Mouse (Mus musculus) left cerebral cortex, adult 11 months (tissue): ENCODE results near the gene Zcchc14.
"Not testable (repeated sequence)": the region's sequence is repeated elsewhere in the genome, so short reads cannot be mapped to it uniquely, and the experiment has no call there.

Source experiments
- DNase-seq: peaks from one replicate; pipeline ENCODE4 v3.0.0; 2022; ENCODE audit warnings: low spot score

The Zcchc14 gene

DNA sequence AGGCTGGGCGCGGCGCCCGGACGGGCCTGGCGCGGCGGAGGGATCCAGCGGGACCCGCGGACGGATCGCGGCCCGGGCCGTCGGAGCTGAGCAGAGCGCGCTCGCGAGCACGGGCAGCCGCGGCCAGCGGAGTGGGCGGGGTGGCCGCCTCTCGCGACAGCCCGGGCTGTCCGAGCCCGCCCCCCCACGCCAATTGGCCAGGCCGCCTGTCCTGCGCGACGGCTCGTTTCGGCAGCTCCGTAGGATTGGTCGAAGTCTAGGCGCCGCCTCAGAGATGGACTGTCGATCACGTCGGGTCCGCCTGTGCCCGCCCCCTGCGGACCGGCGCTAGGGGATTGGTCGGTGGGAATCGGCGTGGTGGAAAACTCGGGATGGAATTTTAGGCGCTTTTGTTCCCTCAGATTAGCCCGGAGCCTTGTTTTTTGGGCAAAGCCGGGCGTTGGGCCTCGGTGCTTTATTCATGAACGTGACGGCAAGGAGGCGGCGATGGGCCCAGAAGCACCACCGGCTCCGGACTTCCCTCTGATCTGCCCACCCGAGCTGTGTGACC, at the start of gene Zcchc14:
Gene Zcchc14 (minus strand): TSS at position 128 of the 550 bp plus-strand sequence.
- DNase-seq, result peak; percentile 97

DNA sequence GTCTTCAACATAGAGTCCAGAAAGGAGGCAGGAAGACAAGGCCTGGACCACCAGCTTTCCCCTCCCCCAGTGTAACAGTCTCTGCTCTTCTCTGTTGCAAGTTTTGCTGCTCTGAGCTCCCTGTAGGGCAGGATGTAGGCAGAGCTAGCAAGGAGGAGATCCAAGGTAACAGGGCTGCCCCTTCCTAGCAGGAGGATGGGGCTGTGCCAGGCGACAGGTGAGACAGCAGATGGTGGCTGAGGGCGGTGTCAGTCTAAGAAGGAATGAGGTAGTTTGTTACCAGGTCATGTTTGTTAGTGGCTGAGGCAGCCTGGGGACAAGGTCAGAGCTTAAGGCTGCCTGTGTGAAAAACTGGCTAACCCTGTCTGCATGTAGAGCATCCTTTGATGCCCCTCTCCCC, 47.2 kb upstream of the Zcchc14 start:
- DNase-seq, result no peak

DNA sequence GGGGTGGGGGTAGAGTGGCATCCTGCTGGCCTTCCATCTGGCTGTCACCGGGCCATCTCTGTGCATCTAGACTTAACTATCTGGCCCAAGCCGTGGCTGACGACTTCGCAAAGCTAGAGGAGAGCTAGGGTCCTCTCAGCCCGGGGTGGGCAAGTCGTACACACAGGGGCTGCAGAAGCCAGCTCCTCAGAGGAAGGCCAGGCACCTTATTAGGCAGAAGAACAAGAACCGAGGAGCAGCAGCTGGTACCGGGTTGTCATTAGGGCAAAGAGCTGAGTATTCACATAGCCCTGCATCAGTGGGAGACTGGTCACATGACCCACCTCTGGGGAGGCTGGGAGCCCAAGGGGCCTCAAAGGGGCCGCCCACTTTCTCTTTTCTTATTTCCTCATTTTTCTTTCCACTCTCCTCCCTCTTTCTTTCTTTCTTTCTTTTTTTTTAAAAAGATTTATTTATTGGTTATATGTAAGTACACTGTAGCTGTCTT, 46.0 kb upstream of the Zcchc14 start:
- DNase-seq, result no peak

DNA sequence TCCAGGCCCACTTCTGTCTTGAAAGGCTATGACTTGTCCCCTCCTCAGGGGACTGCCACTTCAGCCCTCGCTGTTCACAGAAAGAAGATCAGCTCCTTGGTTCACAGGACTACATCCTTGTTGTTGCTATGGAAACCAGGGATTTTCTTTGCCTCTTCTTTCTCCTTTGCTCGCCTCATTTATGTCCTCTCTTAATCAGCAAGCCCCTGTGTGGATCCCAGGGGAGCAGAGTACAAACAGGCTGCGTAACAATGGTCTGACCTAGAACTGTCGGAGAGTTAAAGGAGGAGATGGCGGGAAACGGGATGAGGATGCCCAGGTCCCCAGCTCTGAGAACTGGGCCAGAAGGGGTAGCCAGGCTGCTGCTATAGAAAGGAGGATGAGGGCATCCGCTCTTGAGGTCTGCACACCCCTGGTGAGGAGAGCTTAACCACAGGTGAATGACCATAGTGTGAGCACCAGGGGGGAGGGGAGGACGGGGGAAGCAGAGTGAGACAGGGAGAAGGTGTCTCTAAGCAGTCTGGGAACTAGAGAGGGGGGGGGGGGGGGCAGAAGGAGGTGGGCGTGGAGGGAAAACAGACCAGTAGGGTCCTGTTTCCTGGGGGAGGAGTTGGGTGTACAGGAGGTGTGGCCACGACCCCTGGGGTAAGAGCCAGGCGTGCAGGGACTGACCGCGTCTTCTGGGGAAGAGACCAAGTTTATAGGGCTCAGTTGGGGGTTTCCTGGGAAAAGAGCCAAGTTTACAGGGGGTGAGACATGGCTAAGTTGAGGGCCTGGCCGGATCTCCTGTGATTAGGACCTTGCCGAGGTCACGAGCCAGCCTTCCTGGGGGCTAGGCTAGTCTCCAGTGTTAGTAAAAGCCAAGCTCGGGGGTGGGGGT, 45.3 kb upstream of the Zcchc14 start:
- no peak for DNase-seq

DNA sequence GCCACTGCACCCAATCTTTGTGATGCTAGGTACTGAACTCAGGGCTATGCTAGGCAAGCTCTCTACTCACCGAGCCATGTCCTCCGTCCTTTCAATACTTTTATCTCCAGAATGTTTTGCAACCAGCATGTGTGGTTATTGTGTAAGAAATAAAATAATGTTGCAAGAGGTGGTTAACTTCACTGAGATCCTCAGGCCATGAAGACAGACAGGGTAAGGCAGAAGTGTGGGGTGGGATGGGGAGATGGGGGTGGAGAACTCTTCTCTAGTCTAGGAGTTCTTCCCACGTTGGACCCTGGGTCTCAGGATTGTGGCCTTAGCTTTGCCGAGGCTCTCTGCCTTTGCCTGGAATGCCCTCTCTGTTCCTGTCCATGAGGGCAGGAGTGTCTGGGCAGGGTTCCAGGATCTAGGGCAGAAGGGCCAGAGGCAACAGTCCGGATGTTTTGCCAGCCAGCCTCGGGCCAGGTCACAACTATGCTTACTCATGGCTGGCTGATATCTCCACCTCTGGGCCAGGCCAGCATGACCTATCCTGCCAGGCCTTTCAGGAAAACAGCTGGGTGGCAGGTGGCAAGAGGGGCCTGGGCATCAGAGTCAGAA, 43.0 kb upstream of the Zcchc14 start:
- DNase-seq, result no peak

DNA sequence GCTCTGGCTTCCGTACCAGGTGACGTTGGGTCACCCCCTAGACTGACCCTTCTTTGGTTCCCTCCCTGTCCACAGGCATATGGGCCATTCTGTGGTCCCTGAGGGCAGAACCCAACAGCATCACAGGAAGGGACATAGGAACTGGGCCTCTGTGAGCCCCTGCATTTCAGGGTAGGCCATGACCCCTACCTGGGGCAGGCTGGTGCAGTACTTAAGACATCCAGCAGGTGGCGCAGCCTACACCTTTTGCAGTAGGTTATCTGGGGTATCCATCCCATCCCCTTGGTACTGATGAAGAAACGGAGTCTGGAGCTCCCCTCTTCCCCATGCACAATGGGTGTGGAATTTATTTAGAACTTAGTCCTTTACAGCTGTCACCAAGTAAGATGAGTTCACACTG, 41.8 kb upstream of the Zcchc14 start:
- DNase-seq, result no peak

DNA sequence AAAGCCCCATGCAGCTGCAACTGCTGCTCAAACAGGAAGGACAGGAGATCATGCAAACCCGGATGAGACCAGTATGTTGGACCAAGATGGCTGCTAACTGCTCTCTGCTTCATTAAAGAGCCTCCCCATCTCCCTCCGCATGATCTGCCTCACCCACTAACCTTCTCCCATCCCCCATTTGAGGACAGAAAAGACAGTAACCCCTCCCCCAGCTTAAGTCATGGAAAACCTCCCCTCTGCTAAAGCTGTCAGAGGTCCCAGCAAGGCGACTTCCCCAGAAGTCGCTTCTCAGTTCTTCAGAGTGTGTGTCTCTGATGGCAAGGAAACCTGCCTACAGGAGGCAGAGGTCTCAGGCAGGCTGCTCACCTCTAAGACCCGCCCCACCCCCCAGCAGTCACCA, 35.8 kb upstream of the Zcchc14 start:
- no peak for DNase-seq

DNA sequence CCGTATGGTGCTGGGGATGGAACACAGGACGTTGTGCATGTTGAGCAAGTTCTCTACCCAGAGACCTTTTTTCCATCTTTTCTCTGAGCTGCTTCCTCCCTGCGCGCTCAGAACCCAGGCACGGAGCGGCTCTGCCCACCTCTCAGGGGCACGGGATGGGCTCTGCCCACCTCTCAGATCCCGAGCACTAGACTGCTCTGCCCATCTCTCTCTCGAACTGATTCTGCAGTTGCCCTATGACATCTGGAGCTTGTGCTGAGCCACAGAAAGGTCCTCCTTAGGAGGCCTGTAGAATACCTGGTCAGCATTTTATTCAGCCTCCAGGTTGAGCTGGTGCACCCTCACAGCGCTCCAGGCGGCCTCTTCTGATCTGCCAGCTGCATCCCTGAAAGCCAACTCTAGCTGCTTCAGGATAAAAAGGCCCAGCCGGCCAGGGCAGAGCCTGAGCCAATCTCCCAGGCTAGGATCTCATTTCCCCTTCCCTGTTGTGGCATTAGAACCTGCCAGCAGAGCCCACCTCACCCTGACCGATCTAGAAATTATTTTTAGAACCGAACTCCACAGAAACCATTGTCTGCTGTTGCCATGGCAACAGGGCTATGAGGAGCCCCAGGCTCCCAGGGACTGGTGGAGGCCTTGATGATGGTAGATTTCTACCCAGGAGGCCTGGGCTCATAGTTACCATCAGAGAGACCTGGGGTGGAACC, 34.9 kb upstream of the Zcchc14 start:
- DNase-seq, result peak; percentile 55

DNA sequence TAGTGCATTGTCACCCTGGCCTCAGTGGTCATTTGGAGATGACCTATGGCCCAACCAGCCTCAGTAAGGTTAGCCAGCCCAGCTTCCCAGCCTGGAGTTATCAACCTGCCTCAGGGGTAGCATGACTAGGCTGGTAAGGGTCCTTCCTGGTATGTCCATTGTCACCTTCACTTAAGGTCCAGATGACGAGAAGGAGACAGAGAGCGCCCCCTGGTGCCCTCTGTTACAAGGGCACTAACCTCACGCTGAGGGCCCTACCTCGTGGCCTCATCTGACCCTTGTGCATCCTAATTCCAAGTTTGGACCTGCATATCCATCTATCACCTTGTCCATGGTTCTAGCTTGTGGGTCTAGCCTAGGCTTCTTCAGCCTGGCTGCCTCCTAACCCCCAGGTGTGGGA, 32.7 kb upstream of the Zcchc14 start:
- no peak for DNase-seq

DNA sequence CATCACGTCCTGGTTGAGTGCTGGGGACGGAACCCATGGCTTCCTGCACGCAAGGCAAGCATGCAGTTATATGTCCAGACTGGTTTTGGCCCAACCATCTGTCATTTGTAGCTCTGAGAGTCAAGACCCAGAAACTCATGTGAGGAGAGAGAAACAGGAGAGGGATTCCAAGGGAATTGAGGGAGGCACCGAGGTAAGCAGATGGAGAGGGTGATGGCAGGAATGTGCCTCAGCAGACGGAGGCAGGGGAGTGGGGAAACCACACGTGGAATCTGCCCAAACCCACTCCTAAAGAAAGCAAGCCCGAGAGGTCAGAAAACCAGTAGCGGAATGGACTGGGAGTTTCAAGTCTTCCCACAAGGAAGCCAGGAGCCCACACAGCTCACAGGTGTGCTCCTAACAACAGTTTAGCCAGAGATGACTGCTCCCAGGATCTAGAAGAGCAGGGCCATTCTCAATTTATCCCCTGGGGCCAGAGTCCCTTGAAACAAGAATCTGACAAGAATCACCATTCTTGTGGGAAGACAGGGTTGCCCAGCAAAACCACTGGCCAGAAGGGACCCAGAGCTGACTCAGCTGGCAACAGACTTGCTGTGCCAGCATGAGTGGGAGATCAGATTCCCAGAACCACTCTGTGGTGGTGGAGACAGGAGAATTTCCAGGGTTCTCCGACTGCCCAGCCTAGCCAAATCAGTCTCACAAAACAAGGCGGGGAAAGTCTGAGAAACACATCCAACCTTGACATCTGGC, 30.6 kb upstream of the Zcchc14 start:
- no peak for DNase-seq

DNA sequence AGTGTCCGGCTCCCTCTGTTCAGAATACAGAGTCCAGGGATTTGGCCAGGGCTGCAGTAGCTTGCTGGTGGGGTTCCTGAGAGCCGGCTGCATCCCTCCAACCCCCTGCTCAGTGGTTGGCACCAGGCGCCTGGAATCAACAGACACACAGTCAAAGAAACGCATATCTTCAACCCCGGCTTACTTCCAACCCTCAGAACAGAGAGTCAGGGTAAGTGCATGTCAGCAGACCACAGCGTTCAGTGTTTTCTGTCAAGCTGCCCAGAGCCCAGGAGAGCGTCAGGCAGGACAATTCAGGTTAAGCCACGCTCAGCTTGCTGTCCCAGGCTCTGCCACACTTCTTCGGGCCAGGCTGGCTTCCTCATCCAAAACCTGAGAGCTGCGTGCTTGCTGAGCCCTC, 28.8 kb upstream of the Zcchc14 start:
- no peak for DNase-seq

DNA sequence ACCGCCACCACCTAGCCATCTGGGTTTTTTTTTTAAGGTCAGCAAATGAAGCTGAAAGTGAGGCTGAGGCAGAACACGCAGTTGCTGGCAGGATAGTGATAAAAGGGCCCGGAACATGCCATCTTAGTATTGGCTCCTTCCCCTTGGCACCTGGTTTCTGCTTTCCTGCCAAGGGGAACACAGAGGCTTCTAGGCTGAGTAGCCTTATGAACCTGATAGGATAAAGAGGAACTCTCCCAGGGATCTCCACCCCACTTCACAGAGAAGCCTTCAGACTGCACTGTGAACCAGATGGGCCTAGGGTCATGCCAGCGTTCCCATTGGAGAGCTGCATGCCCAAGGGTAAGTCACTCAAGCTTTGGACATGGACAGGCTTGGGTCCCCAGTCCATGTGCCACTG, 28.2 kb upstream of the Zcchc14 start:
- DNase-seq, result no peak

DNA sequence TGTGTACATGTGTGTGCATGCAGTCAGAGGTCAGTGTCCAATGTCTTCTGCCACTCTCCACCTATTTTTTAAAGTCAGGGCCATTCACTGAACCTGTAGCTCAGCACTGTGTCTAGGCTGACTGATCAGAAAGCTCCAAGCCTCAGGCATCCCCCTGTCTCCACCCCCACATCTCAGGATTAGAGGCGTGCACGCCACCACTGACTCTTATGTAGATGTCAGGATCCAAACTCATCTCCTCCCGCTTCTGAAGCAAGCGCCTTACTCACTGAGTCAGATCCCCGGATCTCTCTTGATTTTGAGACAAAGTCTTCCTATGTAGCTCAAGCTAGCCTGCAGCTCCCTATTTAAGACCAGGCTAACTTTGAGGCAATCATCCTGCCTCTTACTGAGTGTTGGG, 26.0 kb upstream of the Zcchc14 start:
- no peak for DNase-seq

DNA sequence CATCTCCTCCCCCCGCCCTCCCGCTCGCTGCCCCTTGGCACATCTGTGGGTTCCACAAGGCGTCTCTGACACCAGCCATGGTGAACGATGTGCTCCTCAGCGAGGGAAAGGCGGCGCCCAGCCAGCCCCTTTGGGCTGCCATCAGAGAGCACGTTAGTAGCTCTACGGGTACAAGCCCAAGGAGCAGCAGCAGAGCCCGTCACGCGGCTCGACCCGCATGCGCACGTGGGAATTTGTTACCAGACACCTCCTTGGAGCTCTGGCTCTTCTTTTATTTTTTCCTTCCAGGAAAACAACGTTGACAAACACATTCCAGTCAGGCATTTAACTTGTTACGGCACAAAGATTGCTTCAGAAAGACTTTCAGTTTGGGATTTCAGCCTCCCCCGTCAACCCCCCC, 23.0 kb upstream of the Zcchc14 start:
- no peak for DNase-seq

DNA sequence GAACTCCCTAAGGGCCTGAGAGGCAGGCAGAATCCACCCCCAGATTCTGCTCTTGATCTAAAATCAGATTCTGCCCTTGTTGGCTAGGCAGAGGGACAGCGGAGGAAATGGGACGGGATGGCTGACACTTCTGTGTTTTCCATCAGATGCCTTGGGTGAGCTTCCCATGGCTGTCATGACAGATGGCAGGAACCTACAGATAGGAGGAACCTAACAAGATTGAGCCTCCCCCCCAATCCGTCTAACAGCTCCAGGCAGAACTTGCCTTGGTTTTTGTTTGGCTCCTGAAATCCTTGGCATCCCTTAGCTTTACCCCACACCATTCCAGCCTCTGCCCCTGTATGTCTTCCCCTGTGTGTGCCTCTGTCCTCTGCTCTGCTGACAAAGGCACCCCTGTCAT, 22.5 kb upstream of the Zcchc14 start:
- no peak for DNase-seq

DNA sequence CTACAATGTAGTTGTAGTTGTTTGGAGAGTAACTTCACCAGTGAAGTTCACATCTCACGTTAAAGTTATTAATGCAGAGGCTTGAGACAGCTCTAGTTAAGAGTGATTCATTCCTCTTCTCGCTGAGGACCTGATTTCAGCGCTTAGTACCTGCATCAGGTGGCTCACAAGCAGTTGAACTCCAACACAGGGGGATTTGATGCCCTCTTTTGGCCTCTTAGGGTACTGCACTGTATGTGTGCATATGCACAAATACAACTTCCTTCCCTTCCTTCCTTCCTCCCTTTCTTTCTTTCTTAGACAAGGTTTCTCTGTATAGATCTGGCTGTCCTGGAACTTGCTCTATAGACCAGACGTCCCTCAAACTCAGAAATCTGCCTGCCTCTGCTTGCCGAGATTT, 21.8 kb upstream of the Zcchc14 start:
- DNase-seq, result no peak

DNA sequence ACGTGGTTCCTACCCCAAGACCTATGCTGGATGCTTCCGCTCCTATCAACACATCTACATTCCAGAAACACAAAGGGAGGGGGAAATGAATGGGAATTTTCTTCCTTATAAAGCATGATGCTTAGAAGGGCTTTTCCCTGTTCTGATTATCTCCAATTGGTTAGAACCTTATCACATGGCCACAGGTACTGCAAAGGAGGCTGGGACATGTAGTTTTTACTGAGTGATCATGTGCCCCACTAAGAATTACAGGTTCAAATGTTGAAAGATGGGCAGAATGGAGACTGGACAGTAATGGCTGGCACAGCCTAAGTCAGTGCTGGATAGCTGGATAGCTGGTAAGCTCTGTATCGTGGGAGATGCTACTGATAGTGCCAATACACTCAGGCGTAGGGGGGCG, 21.2 kb upstream of the Zcchc14 start:
- peak; percentile 68 for DNase-seq

DNA sequence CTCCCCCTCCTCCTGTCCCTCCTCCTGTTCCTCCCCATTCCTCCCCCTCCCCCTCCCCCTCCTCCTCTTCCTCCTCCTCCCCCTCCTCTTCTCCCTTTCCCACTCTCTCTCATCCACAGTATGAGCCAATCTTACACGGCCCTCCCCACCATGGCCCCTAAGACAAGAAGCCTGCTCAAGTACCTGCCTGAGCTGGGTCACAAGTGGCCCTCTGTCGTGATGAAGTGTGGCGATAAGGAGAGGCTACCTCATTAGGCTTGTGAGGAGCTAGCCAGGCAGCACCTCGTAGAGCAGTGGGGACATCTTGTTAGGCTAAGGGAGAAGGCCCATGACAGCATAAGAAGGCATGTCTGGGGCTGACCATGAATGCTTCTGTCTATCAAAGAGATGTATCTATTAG, 20.5 kb upstream of the Zcchc14 start:
- DNase-seq, result no peak

DNA sequence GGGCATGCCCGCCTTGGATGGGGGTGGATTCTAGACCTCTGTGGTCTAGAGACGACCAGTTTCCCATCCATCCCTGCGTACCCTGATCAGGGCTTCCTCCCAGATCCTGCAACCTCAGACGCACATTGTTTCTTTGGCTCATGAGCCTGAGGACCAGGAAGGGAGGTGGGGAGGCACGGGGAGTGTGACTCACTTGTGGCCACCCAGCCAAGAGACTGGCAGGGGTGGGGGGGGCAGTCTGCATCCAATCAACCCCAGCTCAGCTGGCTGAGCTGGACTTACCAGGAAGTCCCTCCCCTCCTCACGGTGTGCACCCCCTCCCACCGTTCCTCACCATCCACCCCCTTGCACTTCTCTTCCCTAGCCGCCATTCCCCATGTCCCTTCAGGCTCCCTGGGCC, 16.5 kb upstream of the Zcchc14 start:
- no peak for DNase-seq

DNA sequence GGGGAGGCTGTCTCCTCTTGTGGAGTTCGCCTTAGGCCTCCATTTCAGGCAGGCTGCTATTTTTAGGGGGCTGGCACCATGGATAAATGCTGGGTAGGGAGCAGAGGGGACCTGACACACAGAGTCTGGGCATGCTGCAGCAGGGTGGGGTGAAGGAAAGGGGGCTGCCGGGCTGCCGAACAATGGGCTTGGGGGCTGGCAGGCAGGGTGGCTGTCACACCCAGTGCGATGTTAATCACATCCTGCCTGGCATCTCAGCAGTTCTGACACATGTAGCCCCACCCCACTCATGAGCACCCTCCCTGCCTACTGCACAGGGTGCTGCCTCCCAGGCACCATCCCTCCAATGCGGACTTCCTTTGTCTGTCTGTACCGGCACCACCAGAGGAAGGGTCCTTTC, 15.9 kb upstream of the Zcchc14 start:
- peak; percentile 68 for DNase-seq

DNA sequence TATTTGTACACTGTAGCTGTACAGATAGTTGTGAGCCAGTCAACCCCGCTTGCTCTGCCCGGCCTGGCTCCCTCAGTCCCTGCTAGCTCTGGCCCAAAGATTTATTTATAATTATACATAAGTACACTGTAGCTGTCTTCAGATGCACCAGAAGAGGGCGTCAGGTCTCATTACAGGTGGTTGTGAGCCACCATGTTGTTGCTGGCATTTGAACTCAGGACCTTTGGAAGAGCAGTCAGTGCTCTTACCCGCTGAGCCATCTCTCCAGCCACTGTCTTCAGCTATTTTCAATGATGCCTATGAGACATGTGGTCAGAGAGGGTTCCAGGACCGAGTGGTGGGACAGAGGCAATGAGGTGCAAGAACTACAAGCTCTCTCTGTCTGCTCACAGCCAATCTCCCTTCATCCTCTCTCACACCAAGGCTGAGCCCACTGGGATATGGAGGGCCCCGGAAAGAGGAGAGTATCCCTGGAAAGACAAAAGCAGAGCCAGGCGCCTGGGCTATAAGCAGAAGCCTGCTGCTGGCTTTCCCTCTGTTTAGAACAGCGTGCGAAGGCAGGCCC, 15.3 kb upstream of the Zcchc14 start:
- not testable (repeated sequence) for DNase-seq

DNA sequence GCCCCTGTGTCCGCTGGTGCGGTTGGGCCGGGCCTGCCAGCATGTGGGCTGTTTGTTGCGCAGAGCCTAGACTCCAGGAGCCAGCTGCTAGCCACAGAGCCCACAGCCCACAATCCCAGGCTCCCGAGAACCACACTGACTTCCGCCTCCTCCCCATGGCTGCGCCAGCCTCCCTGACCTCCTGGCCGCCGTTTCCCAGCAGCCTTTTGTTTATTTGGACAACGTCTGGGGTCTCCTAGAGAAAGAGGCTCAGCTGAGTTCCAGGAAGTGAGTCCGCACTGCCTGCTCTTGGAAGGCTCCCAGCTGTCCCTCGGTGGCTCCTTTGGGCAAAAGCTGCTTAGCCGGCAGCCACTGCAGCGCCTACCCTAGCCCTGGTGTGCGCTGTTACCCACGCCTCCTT, 12.6 kb upstream of the Zcchc14 start:
- DNase-seq, result no peak
